Mouse (Mus musculus) E14TG2a.4 (cell line): ENCODE measurements around the gene Ap3d1.

ENCODE experiments used
- CTCF ChIP-seq: conservative IDR thresholded peaks from 2 replicates; pipeline ENCODE4 v1.5.1; 2014; ENCODE audit warnings: low read length
- NANOG ChIP-seq: IDR thresholded peaks from 2 replicates; pipeline ENCODE4 v1.6.1; 2014; ENCODE audit warnings: borderline replicate concordance, low read length, mixed read lengths
- POU5F1 ChIP-seq: IDR thresholded peaks from 2 replicates; pipeline ENCODE4 v1.6.1; 2014; ENCODE audit warnings: low read length, borderline replicate concordance

GRCm38 (mm10) chr10:80776358-80776869, 34.4 kb upstream of the Ap3d1 start:
- no peak for TF ChIP-seq CTCF
- no peak for TF ChIP-seq POU5F1
- no peak for TF ChIP-seq NANOG
